Comparison of ENCODE assay signal across 22 mouse cellular contexts in the genomic region with DNA sequence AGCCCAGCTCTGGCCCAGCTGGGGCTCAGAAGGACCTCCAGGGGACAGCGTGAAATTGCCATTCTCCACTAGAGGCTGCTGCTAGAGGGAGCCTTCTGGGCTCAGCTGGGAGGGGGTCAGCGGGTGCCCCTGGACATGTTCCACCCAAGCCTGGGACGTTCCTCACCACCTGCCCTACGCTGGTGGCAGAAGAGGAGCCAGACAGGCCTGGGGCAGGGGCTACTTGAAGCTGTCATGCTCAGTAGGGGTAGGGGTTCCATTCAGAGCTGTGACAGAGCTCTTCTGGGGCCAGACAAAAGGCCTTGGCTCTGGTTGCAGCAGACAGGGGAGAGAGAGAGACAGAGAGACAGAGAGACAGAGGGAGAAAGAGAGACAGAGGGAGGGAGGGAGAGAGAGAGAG. TPM values are rescaled to one million over a fixed set of nuclear protein-coding genes. Genes with fewer than 3 reads are reported as not detected.
DNase-seq lines count a peak whose midpoint lies in the region; ATAC-seq and TF ChIP-seq lines count a peak whose summit lies in the region.
"Had no signal": no experiment of that assay in that cellular context is flagged by ENCODE, and none has a peak within 500 bp of the region (broad histone marks: within the 10 kb centered on the region; RNA-seq: fewer than 3 reads in every experiment).

No protein-coding gene starts in this region.

- WGBS in heart, embryonic 12.5 days, result 52% methylated on average over 4 of the region's 4 CpGs
- 44% methylated on average over 4 of the region's 4 CpGs for WGBS in neural tube, embryonic 11.5 days
- WGBS in hindbrain, postnatal 0 days, result 27% methylated on average over 4 of the region's 4 CpGs
- WGBS in kidney, embryonic 16.5 days, result 71% methylated on average over 4 of the region's 4 CpGs

- no peak overlapping the region for H3K27ac ChIP-seq in heart, embryonic 12.5 days (ENCODE audit: poor library complexity, severe bottlenecking)
- no peak overlapping the region for H3K27ac ChIP-seq in neural tube, embryonic 11.5 days (ENCODE audit: low read depth, low read length)
- no peak overlapping the region for H3K27ac ChIP-seq in hindbrain, postnatal 0 days
- H3K27ac ChIP-seq in kidney, embryonic 16.5 days (ENCODE audit: low read length), result no peak overlapping the region
- H3K27ac ChIP-seq: heart, embryonic 10.5 days; kidney, postnatal 0 days had no signal

- peak; percentile 18; the same call in 1 of the 2 replicates for ATAC-seq in heart, embryonic 12.5 days (ENCODE audit: insufficient number of reproducible peaks, low FRiP score)
- no peak for ATAC-seq in neural tube, embryonic 11.5 days (ENCODE audit: insufficient read depth, low FRiP score, low TSS enrichment)
- no peak for ATAC-seq in hindbrain, postnatal 0 days
- ATAC-seq in kidney, embryonic 16.5 days (ENCODE audit: low FRiP score, low TSS enrichment), result no peak
- ATAC-seq: liver, postnatal 0 days had no signal

- H3K4me1 ChIP-seq in heart, embryonic 12.5 days (replicated peaks), result peaks cover 29% of the 10 kb centered on the region
- H3K4me1 ChIP-seq in neural tube, embryonic 11.5 days (ENCODE audit: control insufficient read depth, insufficient read depth, low read length), result peaks cover 17% of the 10 kb centered on the region
- H3K4me1 ChIP-seq in hindbrain, postnatal 0 days (ENCODE audit: insufficient read depth, low read length), result peaks cover 14% of the 10 kb centered on the region
- H3K4me1 ChIP-seq in kidney, embryonic 16.5 days (ENCODE audit: insufficient read depth, low read length), result peaks cover 22% of the 10 kb centered on the region

- no peak overlapping the region for H3K9ac ChIP-seq in heart, embryonic 12.5 days
- H3K9ac ChIP-seq in neural tube, embryonic 11.5 days (ENCODE audit: low read length), result no peak overlapping the region
- H3K9ac ChIP-seq in hindbrain, postnatal 0 days (replicated peaks; ENCODE audit: low read length), result no peak overlapping the region
- no peak overlapping the region for H3K9ac ChIP-seq in kidney, embryonic 16.5 days (replicated peaks; ENCODE audit: low read length)
- H3K9ac ChIP-seq: liver, postnatal 0 days had no signal

- no peaks in the 10 kb centered on the region for H3K36me3 ChIP-seq in heart, embryonic 12.5 days
- H3K36me3 ChIP-seq in neural tube, embryonic 11.5 days (ENCODE audit: control insufficient read depth, insufficient read depth, low read length), result no peaks in the 10 kb centered on the region
- no peaks in the 10 kb centered on the region for H3K36me3 ChIP-seq in hindbrain, postnatal 0 days (ENCODE audit: insufficient read depth, low read length)
- no peaks in the 10 kb centered on the region for H3K36me3 ChIP-seq in kidney, embryonic 16.5 days (ENCODE audit: insufficient read depth, low read length)
- H3K36me3 ChIP-seq: heart, embryonic 10.5 days had no signal

- H3K27me3 ChIP-seq in heart, embryonic 12.5 days (replicated peaks), result peaks cover 60% of the 10 kb centered on the region
- peaks cover 15% of the 10 kb centered on the region; the same call in 1 of the 2 replicates for H3K27me3 ChIP-seq in neural tube, embryonic 11.5 days (ENCODE audit: control insufficient read depth, insufficient read depth, low read length)
- 0 out of 2 replicates have a peak, but pooled peaks cover 4% of the 10 kb centered on the region for H3K27me3 ChIP-seq in hindbrain, postnatal 0 days (ENCODE audit: insufficient read depth, low read length)
- 0 out of 2 replicates have a peak, but pooled peaks cover 13% of the 10 kb centered on the region for H3K27me3 ChIP-seq in kidney, embryonic 16.5 days (ENCODE audit: insufficient read depth, low read length)

- H3K4me3 ChIP-seq in heart, embryonic 12.5 days, result no peak overlapping the region
- no peak overlapping the region for H3K4me3 ChIP-seq in neural tube, embryonic 11.5 days (ENCODE audit: low read depth, low read length)
- no peak overlapping the region for H3K4me3 ChIP-seq in hindbrain, postnatal 0 days (ENCODE audit: low read length)
- H3K4me3 ChIP-seq in kidney, embryonic 16.5 days (ENCODE audit: low read length), result no peak overlapping the region
- H3K4me3 ChIP-seq: heart, embryonic 10.5 days had no signal

- peak; percentile 13; the same call in 1 of the 2 replicates for TF ChIP-seq CTCF in hindbrain, postnatal 0 days (IDR thresholded peaks at IDR 0.05; ENCODE audit: low read depth)

- no peak overlapping the region for H3K4me2 ChIP-seq in heart, embryonic 12.5 days
- no peak overlapping the region for H3K4me2 ChIP-seq in neural tube, embryonic 11.5 days (ENCODE audit: low read depth)
- no peak overlapping the region for H3K4me2 ChIP-seq in hindbrain, postnatal 0 days (ENCODE audit: low read depth, low read length)
- no peak overlapping the region for H3K4me2 ChIP-seq in kidney, embryonic 16.5 days (replicated peaks; ENCODE audit: low read depth, low read length)

- DNase-seq in heart, adult 11 months, result no peak
- DNase-seq in neural tube, embryonic 11.5 days (ENCODE audit: low spot score), result peak; percentile 46
- DNase-seq in neural tube, embryonic 10.5 days (ENCODE audit: extremely low spot score, low spot score), result no peak
- no peak for DNase-seq in hindbrain, postnatal 0 days (ENCODE audit: low spot score)
- no peak for DNase-seq in testis, postnatal 10 days (ENCODE audit: low spot score)
- DNase-seq: B cell, adult 2 months; cerebellum, adult 2 months; cerebellum, postnatal 36 days; heart, postnatal 10 days; kidney, adult 11 months; layer of hippocampus, postnatal 36 days; liver, postnatal 0 days; lung, postnatal 10 days; right cerebral cortex, postnatal 14 days; spleen, adult 18-20 months; thymus, postnatal 36 days had no signal

- no peaks in the 10 kb centered on the region for H3K9me3 ChIP-seq in heart, embryonic 12.5 days (replicated peaks)
- H3K9me3 ChIP-seq in neural tube, embryonic 11.5 days (ENCODE audit: control insufficient read depth, low read length), result no peaks in the 10 kb centered on the region
- no peaks in the 10 kb centered on the region for H3K9me3 ChIP-seq in hindbrain, postnatal 0 days (ENCODE audit: low read length)
- no peaks in the 10 kb centered on the region for H3K9me3 ChIP-seq in kidney, embryonic 16.5 days (ENCODE audit: low read length)
- H3K9me3 ChIP-seq: heart, embryonic 10.5 days had no signal

RNA-seq across cellular contexts. Expression of a gene that starts 42.9 kb away (rescaled TPM):
- 0.04 and 0.06 TPM in 2 replicates for polyA plus RNA-seq in heart, embryonic 12.5 days (2016; fragmentation: Nextera tagmentation; extraction: Ambion mirVana)
- polyA plus RNA-seq in neural tube, embryonic 11.5 days (2014; fragmentation: Nextera tagmentation; extraction: Ambion mirVana), result 1.6 and 1.7 TPM in 2 replicates
- 17.3 and 21.1 TPM in 2 replicates for total RNA-seq in hindbrain, postnatal 0 days (2014; rRNA removed)
- polyA plus RNA-seq in hindbrain, postnatal 0 days (2015; fragmentation: Nextera tagmentation; extraction: Ambion mirVana), result 2.1 and 2.2 TPM in 2 replicates
- 0.94 and 1.3 TPM in 2 replicates for polyA plus RNA-seq in kidney, embryonic 16.5 days (2015; fragmentation: Nextera tagmentation; extraction: Ambion mirVana)
- total RNA-seq: heart, postnatal 10 days; liver, adult 2 months; megakaryocyte, adult 5-6 weeks had no signal
- polyA plus RNA-seq: liver, adult 2 months; liver, postnatal 0 days had no signal
